In the genomic region with DNA sequence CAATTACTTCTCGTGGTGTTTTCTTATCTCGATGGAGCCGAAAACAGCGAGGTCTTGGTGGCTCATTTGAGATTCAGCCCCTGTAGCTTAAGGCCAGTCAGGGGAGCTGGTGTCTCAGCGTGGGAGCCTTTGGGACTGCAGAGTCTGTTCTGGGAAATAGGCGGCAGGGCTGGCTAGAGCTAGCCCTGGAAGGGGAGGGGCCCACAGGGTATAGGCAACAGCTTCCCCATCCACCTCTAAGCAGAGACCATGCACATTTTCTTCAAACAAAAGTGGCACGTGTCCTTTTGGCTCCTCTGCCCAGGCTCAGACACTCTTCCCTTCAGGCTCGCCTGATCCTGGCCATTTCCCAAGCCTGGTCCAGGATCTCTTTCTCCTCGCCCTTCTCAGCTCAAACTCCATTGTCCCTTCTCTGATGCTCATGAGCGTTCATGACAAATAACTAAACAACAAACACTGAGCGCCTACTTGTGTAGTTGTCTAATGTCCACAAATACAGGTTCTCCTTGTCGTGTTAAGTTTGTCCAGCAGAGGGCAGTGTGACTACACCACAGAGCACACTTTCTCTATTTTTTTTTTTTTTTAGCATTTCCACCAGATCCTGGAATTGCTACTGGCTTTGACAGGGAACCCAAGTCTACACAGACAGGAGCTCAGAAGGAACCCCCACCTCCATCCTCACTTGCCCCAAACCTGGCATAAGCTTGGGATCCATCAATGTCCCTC, we compare ENCODE assay signal across 9 mouse cellular contexts. TPM values are rescaled to one million over a fixed set of nuclear protein-coding genes. Genes with fewer than 3 reads are reported as not detected.
A peak's percentile ranks its signal among the peaks of the same experiment; 100 is the strongest.
DNase-seq lines count a peak whose midpoint lies in the region; ATAC-seq and TF ChIP-seq lines count a peak whose summit lies in the region.
"Had no signal": no experiment of that assay in that cellular context is flagged by ENCODE, and none has a peak within 500 bp of the region (broad histone marks: within the 10 kb centered on the region; RNA-seq: fewer than 3 reads in every experiment).

No protein-coding gene starts in this region.

- no peak for ATAC-seq in hindbrain, embryonic 12.5 days (ENCODE audit: low FRiP score)
- no peak for ATAC-seq in embryonic facial prominence, embryonic 11.5 days (replicated peaks; ENCODE audit: insufficient number of reproducible peaks, low FRiP score, low TSS enrichment, low read depth)
- no peak for ATAC-seq in intestine, embryonic 14.5 days (replicated peaks; ENCODE audit: low FRiP score, low TSS enrichment, low read depth)
- no peak for ATAC-seq in midbrain, embryonic 11.5 days (ENCODE audit: low FRiP score)

- no peaks in the 10 kb centered on the region for H3K27me3 ChIP-seq in hindbrain, embryonic 10.5 days (ENCODE audit: insufficient read depth, poor library complexity, severe bottlenecking)
- peaks cover 3% of the 10 kb centered on the region; the same call in 1 of the 2 replicates for H3K27me3 ChIP-seq in hindbrain, embryonic 12.5 days
- H3K27me3 ChIP-seq in embryonic facial prominence, embryonic 11.5 days (ENCODE audit: control insufficient read depth, insufficient read depth, low read length) = no peaks in the 10 kb centered on the region
- no peaks in the 10 kb centered on the region for H3K27me3 ChIP-seq in intestine, embryonic 14.5 days (replicated peaks; ENCODE audit: control insufficient read depth, insufficient read depth, low read length)
- H3K27me3 ChIP-seq in midbrain, embryonic 11.5 days (ENCODE audit: control insufficient read depth, insufficient read depth, low read length) = no peaks in the 10 kb centered on the region
- H3K27me3 ChIP-seq in splenic B cell, adult 2 months (ENCODE audit: control insufficient read depth, insufficient read depth, low read length, poor library complexity, severe bottlenecking) = no peaks in the 10 kb centered on the region
- H3K27me3 ChIP-seq: embryonic facial prominence, embryonic 13.5 days had no signal

- intact Hi-C loops in left cerebral cortex, adult 2 months (cut with DNase I) = loop anchor here (1.0 to 10.0 kb wide), 3 partner anchors 611 to 834 kb away; no protein-coding TSS in a partner anchor

- no peak overlapping the region for H3K4me3 ChIP-seq in hindbrain, embryonic 10.5 days
- no peak overlapping the region for H3K4me3 ChIP-seq in hindbrain, embryonic 12.5 days
- no peak overlapping the region for H3K4me3 ChIP-seq in embryonic facial prominence, embryonic 11.5 days (ENCODE audit: low read depth, low read length)
- no peak overlapping the region for H3K4me3 ChIP-seq in intestine, embryonic 14.5 days (ENCODE audit: low read depth, low read length)
- no peak overlapping the region for H3K4me3 ChIP-seq in left cerebral cortex, adult 2 months
- no peak overlapping the region for H3K4me3 ChIP-seq in midbrain, embryonic 11.5 days (ENCODE audit: low read depth, low read length)
- H3K4me3 ChIP-seq: embryonic facial prominence, embryonic 13.5 days had no signal

- peak; percentile 65 for DNase-seq in hindbrain, embryonic 10.5 days (ENCODE audit: low spot score)
- DNase-seq in adrenal gland, postnatal 10 days = peak; percentile 84
- peak; percentile 81 for DNase-seq in embryonic facial prominence, embryonic 11.5 days (ENCODE audit: low spot score)
- peak; percentile 91 for DNase-seq in intestine, embryonic 14.5 days (ENCODE audit: low spot score)
- DNase-seq in left cerebral cortex, adult 2 months (ENCODE audit: extremely low spot score in 1 of 2, low spot score in 2 of 2) = peak; percentile 63 to 76
- peak; percentile 98 for DNase-seq in midbrain, embryonic 11.5 days (ENCODE audit: low spot score, missing footprints)
- peak; percentile 76 for DNase-seq in splenic B cell, adult 2 months (ENCODE audit: low read depth, low spot score)

- H3K4me2 ChIP-seq in hindbrain, embryonic 12.5 days (replicated peaks) = no peak overlapping the region
- H3K4me2 ChIP-seq in embryonic facial prominence, embryonic 11.5 days (ENCODE audit: low read depth, low read length) = no peak overlapping the region
- H3K4me2 ChIP-seq in intestine, embryonic 14.5 days (ENCODE audit: low read length) = no peak overlapping the region
- H3K4me2 ChIP-seq in midbrain, embryonic 11.5 days = no peak overlapping the region
- H3K4me2 ChIP-seq: embryonic facial prominence, embryonic 13.5 days had no signal

- TF ChIP-seq CTCF in left cerebral cortex, adult 2 months (IDR thresholded peaks at IDR 0.05) = peak; percentile 76

- no peak overlapping the region for H3K9ac ChIP-seq in hindbrain, embryonic 12.5 days
- H3K9ac ChIP-seq in embryonic facial prominence, embryonic 11.5 days (replicated peaks; ENCODE audit: low read length) = no peak overlapping the region
- H3K9ac ChIP-seq in intestine, embryonic 14.5 days (ENCODE audit: low read length) = no peak overlapping the region
- H3K9ac ChIP-seq in midbrain, embryonic 11.5 days (ENCODE audit: low read length) = no peak overlapping the region
- H3K9ac ChIP-seq: embryonic facial prominence, embryonic 13.5 days had no signal

- no peaks in the 10 kb centered on the region for H3K9me3 ChIP-seq in hindbrain, embryonic 10.5 days
- H3K9me3 ChIP-seq in hindbrain, embryonic 12.5 days (replicated peaks) = no peaks in the 10 kb centered on the region
- H3K9me3 ChIP-seq in embryonic facial prominence, embryonic 11.5 days (replicated peaks; ENCODE audit: control insufficient read depth, low read length) = no peaks in the 10 kb centered on the region
- H3K9me3 ChIP-seq in intestine, embryonic 14.5 days (ENCODE audit: control insufficient read depth, low read length) = no peaks in the 10 kb centered on the region
- no peaks in the 10 kb centered on the region for H3K9me3 ChIP-seq in midbrain, embryonic 11.5 days (ENCODE audit: control insufficient read depth, low read length)
- H3K9me3 ChIP-seq: embryonic facial prominence, embryonic 13.5 days had no signal

- H3K4me1 ChIP-seq in hindbrain, embryonic 10.5 days (replicated peaks) = 0 out of 2 replicates have a peak, but pooled peaks cover 2% of the 10 kb centered on the region
- H3K4me1 ChIP-seq in hindbrain, embryonic 12.5 days = no peaks in the 10 kb centered on the region
- no peaks in the 10 kb centered on the region for H3K4me1 ChIP-seq in embryonic facial prominence, embryonic 11.5 days (ENCODE audit: control insufficient read depth, insufficient read depth, low read length)
- H3K4me1 ChIP-seq in intestine, embryonic 14.5 days (replicated peaks; ENCODE audit: control insufficient read depth, insufficient read depth, low read length) = no peaks in the 10 kb centered on the region; the same call in 1 of the 2 replicates
- H3K4me1 ChIP-seq in midbrain, embryonic 11.5 days (ENCODE audit: control insufficient read depth, insufficient read depth, low read length) = no peaks in the 10 kb centered on the region
- H3K4me1 ChIP-seq: embryonic facial prominence, embryonic 13.5 days had no signal

- H3K27ac ChIP-seq in hindbrain, embryonic 10.5 days = no peak overlapping the region
- H3K27ac ChIP-seq in hindbrain, embryonic 12.5 days = no peak overlapping the region
- no peak overlapping the region for H3K27ac ChIP-seq in embryonic facial prominence, embryonic 11.5 days (replicated peaks; ENCODE audit: low read depth, low read length)
- H3K27ac ChIP-seq in intestine, embryonic 14.5 days (ENCODE audit: low read depth) = no peak overlapping the region
- no peak overlapping the region for H3K27ac ChIP-seq in left cerebral cortex, adult 2 months
- H3K27ac ChIP-seq in midbrain, embryonic 11.5 days (ENCODE audit: low read depth, low read length) = no peak overlapping the region
- H3K27ac ChIP-seq: embryonic facial prominence, embryonic 13.5 days had no signal

- 42% methylated on average over 12 of the region's 12 CpGs for WGBS in hindbrain, embryonic 10.5 days
- 38% methylated on average over 12 of the region's 12 CpGs for WGBS in hindbrain, embryonic 12.5 days
- 39% methylated on average over 12 of the region's 12 CpGs for WGBS in embryonic facial prominence, embryonic 11.5 days
- 28% methylated on average over 12 of the region's 12 CpGs for WGBS in intestine, embryonic 14.5 days
- WGBS in midbrain, embryonic 11.5 days = 42% methylated on average over 12 of the region's 12 CpGs

- no peaks in the 10 kb centered on the region for H3K36me3 ChIP-seq in hindbrain, embryonic 10.5 days
- no peaks in the 10 kb centered on the region for H3K36me3 ChIP-seq in hindbrain, embryonic 12.5 days
- no peaks in the 10 kb centered on the region for H3K36me3 ChIP-seq in embryonic facial prominence, embryonic 11.5 days (replicated peaks; ENCODE audit: control insufficient read depth, insufficient read depth, low read depth, low read length)
- H3K36me3 ChIP-seq in intestine, embryonic 14.5 days (ENCODE audit: control insufficient read depth, insufficient read depth, low read length) = no peaks in the 10 kb centered on the region
- H3K36me3 ChIP-seq in midbrain, embryonic 11.5 days (ENCODE audit: control insufficient read depth, insufficient read depth, low read length) = no peaks in the 10 kb centered on the region
- H3K36me3 ChIP-seq in splenic B cell, adult 2 months (ENCODE audit: control insufficient read depth, insufficient read depth, low read length, poor library complexity, severe bottlenecking) = no peaks in the 10 kb centered on the region
- H3K36me3 ChIP-seq: embryonic facial prominence, embryonic 13.5 days had no signal

RNA-seq across cellular contexts. Expression of a gene that starts 25.0 kb away (rescaled TPM):
- 149 and 168 TPM in 2 replicates for polyA plus RNA-seq in hindbrain, embryonic 10.5 days (2016; fragmentation: Nextera tagmentation; extraction: Ambion mirVana)
- polyA plus RNA-seq in hindbrain, embryonic 12.5 days (2016; fragmentation: Nextera tagmentation; extraction: Ambion mirVana) = 172 and 178 TPM in 2 replicates
- total RNA-seq in adrenal gland, postnatal 10 days (2021) = 100 to 1,000 TPM; 137 to 139 TPM
- 201 and 202 TPM in 2 replicates for polyA plus RNA-seq in embryonic facial prominence, embryonic 11.5 days (2014; fragmentation: Nextera tagmentation; extraction: Ambion mirVana)
- polyA plus RNA-seq in intestine, embryonic 14.5 days (2014; fragmentation: Nextera tagmentation; extraction: Ambion mirVana) = 194 and 228 TPM in 2 replicates
- total RNA-seq in left cerebral cortex, adult 2 months (2021) = 10 to 100 TPM; 59.2 to 64.2 TPM
- polyA plus RNA-seq in midbrain, embryonic 11.5 days (2014; fragmentation: Nextera tagmentation; extraction: Ambion mirVana) = 178 and 193 TPM in 2 replicates
